Mouse (Mus musculus) heart, postnatal 0 days (tissue): ENCODE results near the gene Gm6020.

Source experiments
- CTCF ChIP-seq: IDR thresholded peaks from 2 replicates; pipeline ENCODE4 v1.5.1; 2016; ENCODE audit warnings: antibody characterized with exemption, control low read depth, low read depth
- EP300 ChIP-seq: IDR thresholded peaks from 2 replicates; pipeline ENCODE4 v1.6.1; 2016; ENCODE audit warnings: antibody characterized with exemption, low read depth

GRCm38 (mm10) chr19:61140342-61141206 lies 43.1 kb upstream of the Gm6020 start, which contains the start of gene Zfp950:
- TF ChIP-seq CTCF (no peak), EP300 (no peak)
